Mouse (Mus musculus): ENCODE measurements around the gene Fam20a. TPM values are rescaled to one million over a fixed set of nuclear protein-coding genes. Genes with fewer than 3 reads are reported as not detected.
"Not testable (repeated sequence)": the region's sequence is repeated elsewhere in the genome, so short reads cannot be mapped to it uniquely, and the experiment has no call there.

Gene Fam20a
- polyA plus RNA-seq, 1 experiment from 2014 or later: 28.0 TPM

DNA sequence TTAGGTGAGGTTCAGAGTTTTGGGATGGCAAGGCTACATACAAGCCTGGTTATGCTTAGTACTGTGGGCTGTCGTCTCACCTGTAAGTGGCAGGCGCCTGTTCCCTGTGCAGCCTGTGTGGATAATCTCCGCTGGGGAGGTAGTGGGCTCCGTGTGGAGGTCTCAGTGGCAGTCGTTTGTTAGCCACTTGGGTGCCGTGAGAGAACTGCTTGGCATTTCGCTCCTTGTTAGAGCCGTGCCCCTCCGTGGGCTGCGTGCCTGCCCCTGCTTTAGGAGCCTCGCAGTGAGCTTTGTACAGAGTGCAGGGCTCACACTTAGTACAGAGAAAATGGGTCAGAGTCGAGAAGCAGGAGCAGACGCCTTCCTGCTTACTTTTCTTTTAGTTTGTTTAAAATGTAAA is 57.8 kb downstream of the Fam20a start:
- H3K27ac ChIP-seq (ENCODE audit: low read depth): no peak overlapping the region
- WGBS (ENCODE audit: insufficient replicate concordance): 79% methylated on average over 13 of the region's 13 CpGs
- no peak overlapping the region for H3K4me2 ChIP-seq (ENCODE audit: low read depth, low read length)
- no peaks in the 10 kb centered on the region for H3K9me3 ChIP-seq (ENCODE audit: low read length)
- DNase-seq (no peak), ATAC-seq (no peak)
- H3K9ac ChIP-seq (replicated peaks): no peak overlapping the region
- H3K27me3 ChIP-seq (ENCODE audit: insufficient read depth, low read length): no peaks in the 10 kb centered on the region
- H3K4me3 ChIP-seq (ENCODE audit: low read depth, low read length): no peak overlapping the region
- TF ChIP-seq EP300 (IDR thresholded peaks at IDR 0.05; ENCODE audit: low read depth) (no peak), CTCF (IDR thresholded peaks at IDR 0.05; ENCODE audit: low read depth) (no peak)
- peaks cover 94% of the 10 kb centered on the region for H3K36me3 ChIP-seq (replicated peaks; ENCODE audit: insufficient read depth, low read length)
- H3K4me1 ChIP-seq (ENCODE audit: insufficient read depth): no peaks in the 10 kb centered on the region

GRCm38 (mm10) chr11:109660526-109660925 is 61.6 kb downstream of the Fam20a start:
- not testable (repeated sequence) for H3K4me3 ChIP-seq (ENCODE audit: low read depth, low read length); H3K4me2 ChIP-seq (ENCODE audit: low read depth, low read length); H3K27ac ChIP-seq (ENCODE audit: low read depth); ATAC-seq; DNase-seq; H3K27me3 ChIP-seq (ENCODE audit: insufficient read depth, low read length); H3K9me3 ChIP-seq (ENCODE audit: low read length); H3K9ac ChIP-seq (replicated peaks)
- Histone ChIP-seq H3K4me1 (ENCODE audit: insufficient read depth) (peaks cover 12% of the 10 kb centered on the region), H3K36me3 (replicated peaks; ENCODE audit: insufficient read depth, low read length) (peaks cover 72% of the 10 kb centered on the region)
- 87% methylated on average over 8 of the region's 8 CpGs for WGBS (ENCODE audit: insufficient replicate concordance)

DNA sequence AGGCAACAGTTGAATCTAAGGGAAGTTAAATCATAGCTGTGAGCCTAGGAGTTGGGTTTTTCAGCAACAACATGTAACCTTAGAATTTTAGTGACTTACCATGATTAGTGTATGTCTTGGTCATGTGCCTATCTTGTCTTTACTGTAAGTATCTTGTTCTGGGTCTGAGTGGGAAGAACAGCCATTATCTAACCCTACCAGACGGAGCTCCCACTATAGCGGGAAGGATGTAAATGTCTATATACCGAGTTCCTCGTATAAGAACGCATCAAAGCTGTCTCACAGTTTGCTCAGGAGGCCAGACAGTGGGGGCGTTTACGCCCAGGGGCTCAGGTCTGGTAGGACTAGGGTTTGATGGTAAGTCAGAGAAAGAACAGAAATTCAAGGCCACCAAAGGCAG is 65.8 kb downstream of the Fam20a start:
- Histone ChIP-seq H3K4me1 (ENCODE audit: insufficient read depth) (peaks cover 34% of the 10 kb centered on the region), H3K9ac (replicated peaks) (no peak overlapping the region), H3K27me3 (ENCODE audit: insufficient read depth, low read length) (no peaks in the 10 kb centered on the region), H3K4me3 (ENCODE audit: low read depth, low read length) (no peak overlapping the region), H3K27ac (ENCODE audit: low read depth) (no peak overlapping the region), H3K4me2 (ENCODE audit: low read depth, low read length) (no peak overlapping the region), H3K9me3 (ENCODE audit: low read length) (no peaks in the 10 kb centered on the region), H3K36me3 (replicated peaks; ENCODE audit: insufficient read depth, low read length) (peaks cover 49% of the 10 kb centered on the region)
- WGBS (ENCODE audit: insufficient replicate concordance): 42% methylated on average over 7 of the region's 7 CpGs
- ATAC-seq (peak; percentile 30; the same call in 1 of the 2 replicates), DNase-seq (no peak)
- TF ChIP-seq CTCF (IDR thresholded peaks at IDR 0.05; ENCODE audit: low read depth) (no peak), EP300 (IDR thresholded peaks at IDR 0.05; ENCODE audit: low read depth) (peak; percentile 69)

- Histone ChIP-seq H3K4me3 (ENCODE audit: low read depth, low read length) (no peak overlapping the region), H3K4me2 (ENCODE audit: low read depth, low read length) (no peak overlapping the region), H3K4me1 (ENCODE audit: insufficient read depth) (peaks cover 42% of the 10 kb centered on the region), H3K9me3 (ENCODE audit: low read length) (no peaks in the 10 kb centered on the region), H3K27me3 (ENCODE audit: insufficient read depth, low read length) (no peaks in the 10 kb centered on the region), H3K9ac (replicated peaks) (no peak overlapping the region), H3K27ac (ENCODE audit: low read depth) (no peak overlapping the region), H3K36me3 (replicated peaks; ENCODE audit: insufficient read depth, low read length) (peaks cover 33% of the 10 kb centered on the region)
- TF ChIP-seq CTCF (IDR thresholded peaks at IDR 0.05; ENCODE audit: low read depth) (no peak), EP300 (IDR thresholded peaks at IDR 0.05; ENCODE audit: low read depth) (no peak)
- 87% methylated on average over 6 of the region's 6 CpGs for WGBS (ENCODE audit: insufficient replicate concordance)
- DNase-seq: no peak
- no peak for ATAC-seq
These were observed 67.5 kb downstream of the Fam20a start for GRCm38 (mm10) chr11:109654581-109654980.

GRCm38 (mm10) chr11:109653201-109653600 is 68.9 kb downstream of the Fam20a start:
- Histone ChIP-seq H3K4me3 (ENCODE audit: low read depth, low read length) (no peak overlapping the region), H3K36me3 (replicated peaks; ENCODE audit: insufficient read depth, low read length) (peaks cover 26% of the 10 kb centered on the region), H3K27me3 (ENCODE audit: insufficient read depth, low read length) (no peaks in the 10 kb centered on the region), H3K9ac (replicated peaks) (peak overlapping the region; percentile 22; the same call in 1 of the 2 replicates), H3K4me1 (ENCODE audit: insufficient read depth) (peaks cover 54% of the 10 kb centered on the region), H3K4me2 (ENCODE audit: low read depth, low read length) (peak overlapping the region; percentile 98), H3K9me3 (ENCODE audit: low read length) (no peaks in the 10 kb centered on the region), H3K27ac (ENCODE audit: low read depth) (peak overlapping the region; percentile 93)
- WGBS (ENCODE audit: insufficient replicate concordance): 63% methylated on average over 8 of the region's 8 CpGs
- TF ChIP-seq EP300 (IDR thresholded peaks at IDR 0.05; ENCODE audit: low read depth) (no peak), CTCF (IDR thresholded peaks at IDR 0.05; ENCODE audit: low read depth) (no peak)
- ATAC-seq: no peak
- DNase-seq: no peak

DNA sequence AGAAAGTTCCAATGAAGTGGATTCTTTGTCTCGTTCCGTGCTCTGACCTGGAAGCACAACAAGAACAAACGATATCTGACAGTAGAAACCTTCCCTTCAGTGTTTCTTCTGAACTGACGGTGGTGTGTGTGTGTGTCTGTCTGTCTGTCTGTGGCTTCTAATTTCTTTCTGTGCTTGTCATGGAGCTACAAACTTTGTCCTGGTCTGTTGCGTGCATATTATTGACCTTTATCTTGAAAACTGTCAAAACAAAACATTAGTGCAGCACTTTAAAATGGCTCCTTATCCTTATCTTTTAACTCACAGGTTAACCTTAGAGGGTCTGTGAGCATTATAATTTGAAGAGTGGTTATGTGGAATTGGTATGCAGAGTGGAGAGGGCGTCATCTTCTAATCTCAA is 69.6 kb downstream of the Fam20a start:
- Histone ChIP-seq H3K4me1 (ENCODE audit: insufficient read depth) (peaks cover 54% of the 10 kb centered on the region), H3K9me3 (ENCODE audit: low read length) (no peaks in the 10 kb centered on the region), H3K27me3 (ENCODE audit: insufficient read depth, low read length) (no peaks in the 10 kb centered on the region), H3K4me2 (ENCODE audit: low read depth, low read length) (peak overlapping the region; percentile 98), H3K27ac (ENCODE audit: low read depth) (peak overlapping the region; percentile 93), H3K4me3 (ENCODE audit: low read depth, low read length) (peak overlapping the region; percentile 81), H3K36me3 (replicated peaks; ENCODE audit: insufficient read depth, low read length) (peaks cover 26% of the 10 kb centered on the region), H3K9ac (replicated peaks) (peak overlapping the region; percentile 86)
- ATAC-seq (no peak), DNase-seq (no peak)
- WGBS (ENCODE audit: insufficient replicate concordance): 35% methylated on average over 6 of the region's 6 CpGs
- TF ChIP-seq CTCF (IDR thresholded peaks at IDR 0.05; ENCODE audit: low read depth) (no peak), EP300 (IDR thresholded peaks at IDR 0.05; ENCODE audit: low read depth) (no peak)

GRCm38 (mm10) chr11:109651566-109652024 is 70.5 kb downstream of the Fam20a start:
- under 1% methylated on average over 21 of the region's 21 CpGs for WGBS (ENCODE audit: insufficient replicate concordance)
- Histone ChIP-seq H3K4me2 (ENCODE audit: low read depth, low read length) (peak overlapping the region; percentile 98), H3K27ac (ENCODE audit: low read depth) (peak overlapping the region; percentile 93), H3K27me3 (ENCODE audit: insufficient read depth, low read length) (no peaks in the 10 kb centered on the region), H3K4me1 (ENCODE audit: insufficient read depth) (peaks cover 47% of the 10 kb centered on the region), H3K36me3 (replicated peaks; ENCODE audit: insufficient read depth, low read length) (peaks cover 25% of the 10 kb centered on the region), H3K9ac (replicated peaks) (peak overlapping the region; percentile 86), H3K9me3 (ENCODE audit: low read length) (no peaks in the 10 kb centered on the region), H3K4me3 (ENCODE audit: low read depth, low read length) (peak overlapping the region; percentile 81)
- DNase-seq (peak; percentile 53), ATAC-seq (peak; percentile 8; the same call in 1 of the 2 replicates)
- TF ChIP-seq EP300 (IDR thresholded peaks at IDR 0.05; ENCODE audit: low read depth): no peak
- no peak for TF ChIP-seq CTCF (IDR thresholded peaks at IDR 0.05; ENCODE audit: low read depth)

All from liver, postnatal 0 days (tissue).